Mouse (Mus musculus) c-Kit-positive CD71-positive TER-119-positive erythroid progenitor cells, embryonic 14.5 days (primary cell): ENCODE results near the gene Lrfn2.

Experiments used
- DNase-seq: peaks from one replicate; pipeline ENCODE4 v3.0.0-alpha.2; 2013; ENCODE audit warnings: low spot score

Lrfn2 gene

GRCm38 (mm10) chr17:48963740-48964139 is 31.6 kb downstream of the Lrfn2 start:
- no peak for DNase-seq

DNA sequence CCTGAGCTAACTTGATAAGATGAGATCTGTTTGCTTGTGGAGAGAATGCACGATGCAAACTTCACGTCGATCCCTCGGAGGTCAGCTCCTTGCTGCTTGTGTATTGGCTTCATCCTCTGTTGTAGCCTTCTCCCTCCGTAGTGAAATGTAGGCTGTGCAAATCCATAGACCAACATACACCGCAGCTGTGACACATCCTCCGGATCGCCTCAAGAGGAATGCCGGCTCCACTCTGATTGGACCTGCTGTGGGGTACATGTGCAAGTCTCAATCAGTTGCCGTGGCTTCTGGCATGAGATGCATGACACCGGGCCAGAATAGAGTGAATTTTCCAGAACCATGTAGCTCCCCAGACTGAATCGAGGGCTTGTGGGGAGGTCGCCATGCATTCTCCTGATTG is 36.1 kb downstream of the Lrfn2 start:
- DNase-seq = no peak

- DNase-seq = no peak
Measured at GRCm38 (mm10) chr17:48971296-48971695, 39.1 kb downstream of the Lrfn2 start.

GRCm38 (mm10) chr17:48972866-48973265 is 40.7 kb downstream of the Lrfn2 start:
- DNase-seq = no peak

DNA sequence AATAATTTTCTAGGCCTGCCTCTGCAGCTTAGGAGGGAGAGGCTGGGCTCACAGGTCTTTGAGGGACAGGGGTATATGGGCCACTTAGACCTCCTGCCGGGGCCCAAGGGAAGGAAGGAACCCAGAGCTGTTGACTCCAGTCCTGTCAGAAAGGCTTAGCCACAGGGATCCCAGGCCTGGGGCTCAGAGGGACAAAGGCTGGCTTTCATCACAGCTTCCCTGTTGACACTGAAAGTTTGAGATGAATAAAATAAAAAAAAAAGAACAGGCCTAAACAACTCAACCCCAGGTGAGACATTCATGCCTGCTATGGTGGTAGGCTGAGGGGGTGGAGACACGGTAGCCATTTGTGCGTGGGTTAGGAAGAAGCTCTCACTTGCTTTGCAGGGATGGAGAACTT is 41.2 kb downstream of the Lrfn2 start:
- DNase-seq = no peak

- DNase-seq = no peak
Measured at GRCm38 (mm10) chr17:48975055-48975454, 42.9 kb downstream of the Lrfn2 start.

DNA sequence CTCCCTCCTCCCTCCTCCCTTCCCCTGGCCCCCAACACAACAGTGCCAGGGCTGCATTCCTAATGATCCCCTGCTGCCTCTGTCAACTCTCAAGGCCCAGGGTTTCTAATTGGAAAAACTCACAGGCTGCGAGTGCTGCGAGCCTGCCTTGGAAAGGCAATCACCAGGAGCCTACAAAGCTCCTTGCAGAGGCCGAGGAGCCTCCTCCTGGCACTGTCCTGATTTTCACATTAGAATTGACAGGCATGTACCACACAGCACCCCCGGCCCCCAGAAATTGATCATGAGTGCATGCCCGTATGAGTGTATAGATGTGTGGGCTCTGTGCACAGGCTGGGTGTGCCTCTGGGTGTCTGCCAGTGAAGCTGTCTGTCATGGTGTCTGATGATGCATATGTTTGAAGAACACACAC is 44.4 kb downstream of the Lrfn2 start:
- DNase-seq = no peak

GRCm38 (mm10) chr17:48995256-48995993 is 63.2 kb downstream of the Lrfn2 start:
- no peak for DNase-seq

DNA sequence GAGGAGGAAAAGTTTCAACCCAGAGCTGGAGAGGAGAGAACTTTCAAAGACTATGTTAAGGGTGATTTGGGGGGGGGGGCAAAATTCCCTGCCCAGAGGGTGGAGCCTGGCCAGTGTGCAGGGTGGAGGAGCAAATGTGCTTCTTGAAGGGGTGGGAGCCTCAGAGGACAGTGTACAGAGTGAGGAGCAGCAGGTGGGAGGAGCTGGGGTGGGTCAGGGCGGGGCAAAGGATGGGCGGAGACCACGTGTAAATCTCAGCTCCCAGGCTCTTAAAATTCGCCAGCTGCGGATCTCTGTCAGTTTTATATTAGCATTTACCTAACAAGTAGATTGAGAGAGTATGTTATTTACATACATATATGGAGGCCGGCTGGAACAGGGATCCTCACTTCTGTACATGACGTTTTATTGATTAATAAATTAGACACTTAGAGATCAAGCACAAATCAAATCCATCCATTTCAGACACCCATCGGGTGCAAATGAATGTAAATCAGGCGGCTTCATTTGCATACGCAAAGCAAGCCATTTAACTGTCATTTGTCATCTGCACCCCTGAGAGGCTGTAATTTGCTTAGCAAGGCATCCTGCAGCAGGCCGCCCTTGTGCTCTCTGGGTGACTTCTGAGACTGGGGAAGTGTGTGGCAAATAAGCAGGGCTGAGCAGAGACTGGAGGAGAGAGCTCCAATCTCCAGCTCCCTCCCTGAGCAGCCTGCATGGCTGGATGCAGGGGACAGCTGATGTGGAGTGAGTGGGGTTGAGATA is 67.5 kb downstream of the Lrfn2 start:
- no peak for DNase-seq

DNA sequence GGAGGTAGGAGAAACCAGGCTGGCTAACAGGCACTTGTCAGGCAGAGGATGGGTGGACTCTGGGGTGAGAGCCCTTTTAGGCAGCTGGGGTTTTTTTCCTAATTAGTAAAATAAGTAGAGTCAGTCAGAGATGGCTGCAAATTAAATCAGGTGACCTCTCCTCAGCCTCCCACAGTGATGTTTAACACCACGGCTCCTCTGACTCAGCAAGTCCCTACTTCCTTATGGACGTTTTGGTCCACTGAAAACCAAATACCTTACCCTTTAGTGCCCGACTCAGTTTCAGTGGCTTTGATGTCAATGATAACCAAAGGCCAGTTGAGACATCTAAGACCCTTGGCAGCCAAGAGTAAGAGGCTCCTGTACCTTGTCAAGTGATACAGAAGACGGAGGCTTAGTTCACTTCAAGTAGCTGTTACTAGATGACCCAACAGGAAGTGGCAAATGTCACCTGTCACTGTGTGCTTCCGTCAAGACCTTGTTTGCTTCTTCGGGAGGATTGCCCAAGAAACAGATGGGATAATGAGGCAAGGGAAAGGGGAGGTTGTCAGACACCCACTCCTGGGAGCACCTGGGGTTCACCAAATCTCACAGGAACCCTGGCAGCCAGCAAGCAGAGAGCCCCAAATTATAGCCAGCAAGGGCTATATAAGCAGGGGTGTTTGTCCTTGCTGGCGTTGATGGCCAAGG is 77.3 kb downstream of the Lrfn2 start:
- DNase-seq = no peak

GRCm38 (mm10) chr17:49013876-49014600 is 81.9 kb downstream of the Lrfn2 start:
- no peak for DNase-seq

DNA sequence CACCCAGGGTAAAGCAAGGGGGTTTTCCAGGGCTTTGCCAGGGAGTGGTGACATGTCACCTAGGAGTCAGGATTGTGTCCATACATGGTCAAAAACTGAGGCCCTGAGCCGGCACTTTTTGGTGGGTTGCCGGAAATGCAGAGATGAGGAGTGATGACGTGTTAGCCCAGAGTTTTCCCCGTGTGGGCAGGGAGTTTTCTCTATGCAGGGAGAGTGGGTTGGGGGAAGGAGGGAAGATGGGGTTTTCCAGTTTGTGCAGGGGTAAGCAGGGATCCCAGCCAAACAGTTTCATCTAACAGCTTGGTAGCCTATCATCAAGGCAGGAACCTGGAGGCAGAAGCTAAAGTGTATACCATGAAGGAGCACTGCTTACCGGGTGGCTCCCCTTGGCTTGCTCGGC is 83.2 kb downstream of the Lrfn2 start:
- DNase-seq = no peak

GRCm38 (mm10) chr17:49016229-49016628 is 84.0 kb downstream of the Lrfn2 start:
- DNase-seq = no peak

- no peak for DNase-seq
Measured at GRCm38 (mm10) chr17:49017438-49018415, 85.5 kb downstream of the Lrfn2 start.

GRCm38 (mm10) chr17:49018774-49019488 is 86.8 kb downstream of the Lrfn2 start:
- no peak for DNase-seq

- DNase-seq = peak; percentile 3
Measured at GRCm38 (mm10) chr17:49029556-49030268, 97.5 kb downstream of the Lrfn2 start.

DNA sequence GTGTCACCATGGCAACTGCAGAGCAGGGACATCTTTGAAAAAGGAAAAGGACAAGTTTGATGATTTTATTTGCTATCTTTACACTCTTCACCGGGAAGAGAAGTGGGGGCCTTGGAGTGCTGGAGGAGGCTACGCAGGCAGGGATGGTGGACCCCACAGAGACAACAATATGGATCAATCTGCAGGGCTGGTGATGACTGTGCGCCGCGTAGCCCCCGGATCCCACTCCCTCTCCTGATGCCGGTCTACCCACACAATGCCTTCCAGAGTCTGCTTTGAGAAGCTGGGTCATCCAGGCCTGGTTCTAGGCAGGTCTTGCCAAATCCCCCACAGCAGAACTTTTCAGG is 98.1 kb downstream of the Lrfn2 start:
- no peak for DNase-seq

GRCm38 (mm10) chr17:49030841-49031240 is 98.7 kb downstream of the Lrfn2 start:
- DNase-seq = no peak

DNA sequence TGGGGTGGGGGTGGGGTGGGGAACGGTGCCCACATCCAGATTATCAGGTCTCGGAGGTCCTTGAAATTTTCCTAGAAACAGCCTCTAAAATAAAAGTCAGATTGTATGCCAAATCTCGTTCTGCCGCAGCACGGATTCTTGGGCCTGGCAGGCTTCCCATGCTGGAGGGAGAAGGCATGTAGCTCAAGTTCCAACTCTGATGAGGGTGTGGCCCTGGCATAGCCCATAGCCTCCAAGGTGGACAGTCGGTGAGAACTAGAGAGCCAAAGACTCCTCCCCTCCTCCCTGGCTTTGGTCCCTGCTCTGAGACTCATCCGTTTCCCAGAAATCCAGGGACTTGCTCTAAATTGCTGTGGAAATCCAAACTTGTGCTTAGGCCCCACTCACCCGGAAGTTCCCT is 99.6 kb downstream of the Lrfn2 start:
- DNase-seq = no peak

GRCm38 (mm10) chr17:49033276-49033675 is 101.1 kb downstream of the Lrfn2 start:
- no peak for DNase-seq
